Mouse (Mus musculus) kidney, embryonic 16.5 days (tissue): Measurements from ENCODE around the gene Tmem237. TPM values are rescaled to one million over a fixed set of nuclear protein-coding genes. Genes with fewer than 3 reads are reported as not detected.

Source experiments
- ATAC-seq: fragments of 200-750 bp; cut with Nextera tagmentation; 2 replicates; pipeline ENCODE4 v1.8.0; 2017; ENCODE audit warnings: moderate TSS enrichment; ENCODE audit not compliant: low FRiP score, low TSS enrichment
- H3K27ac ChIP-seq: fragments of 300-500 bp; sonication (generic); 2 replicates; pipeline ENCODE4 v1.5.1; 2014; ENCODE audit warnings: low read length
- H3K27me3 ChIP-seq: fragments of 300-500 bp; sonication (generic); 2 replicates; pipeline ENCODE4 v1.6.1; 2014; ENCODE audit warnings: low read length, control low read depth, mixed read lengths; ENCODE audit not compliant: insufficient read depth
- H3K36me3 ChIP-seq: fragments of 300-500 bp; sonication (generic); 2 replicates; pipeline ENCODE4 v1.6.1; 2014; ENCODE audit warnings: low read length, control low read depth, mixed read lengths; ENCODE audit not compliant: insufficient read depth
- H3K4me1 ChIP-seq: fragments of 300-500 bp; sonication (generic); 2 replicates; pipeline ENCODE4 v1.6.1; 2014; ENCODE audit warnings: low read length, control low read depth, mixed read lengths; ENCODE audit not compliant: insufficient read depth
- H3K4me2 ChIP-seq: fragments of 300-500 bp; sonication (generic); replicated peaks from 2 replicates; pipeline ENCODE4 v1.6.1; 2014; ENCODE audit warnings: low read depth, low read length
- H3K4me3 ChIP-seq: fragments of 300-500 bp; sonication (generic); 2 replicates; pipeline ENCODE4 v1.5.1; 2014; ENCODE audit warnings: mild to moderate bottlenecking, low read length
- H3K9ac ChIP-seq: fragments of 300-500 bp; sonication (generic); replicated peaks from 2 replicates; pipeline ENCODE4 v1.6.1; 2014; ENCODE audit warnings: low read length
- H3K9me3 ChIP-seq: fragments of 300-500 bp; sonication (generic); 2 replicates; pipeline ENCODE4 v1.6.1; 2016; ENCODE audit warnings: low read length, control low read depth
- WGBS: fragments of 180-500 bp; shearing (Covaris S2); extraction: QIAGEN DNeasy Blood & Tissue Kit; methylation state at CpG from one replicate; pipeline ENCODE4 v1.1.7; 2014; 5-methylcytosine and 5-hydroxymethylcytosine counted together
- polyA plus RNA-seq: library from polyadenylated mRNA; unstranded; fragments of >200 nt; fragmentation: Nextera tagmentation; extraction: Ambion mirVana; gene quantifications from 2 replicates; pipeline ENCODE4 v1.2.1, GENCODE M21; 2015

Tmem237 gene
- polyA plus RNA-seq, 1 experiment from 2014 or later, result 42.0 TPM

GRCm38 (mm10) chr1:59125558-59125957, 5.3 kb upstream of the Tmem237 start:
- peaks cover 1% of the 10 kb centered on the region; the same call in 1 of the 2 replicates for H3K4me1 ChIP-seq
- 78% methylated on average over 5 of the region's 5 CpGs for WGBS
- ATAC-seq, result no peak

GRCm38 (mm10) chr1:59110524-59110923, 9.7 kb downstream of the Tmem237 start:
- 82% methylated on average over 8 of the region's 8 CpGs for WGBS

More at GRCm38 (mm10) chr1:59125558-59125957, 5.3 kb upstream of the Tmem237 start:
- Histone ChIP-seq H3K4me3 (no peak overlapping the region), H3K27ac (no peak overlapping the region), H3K9ac (no peak overlapping the region), H3K4me2 (no peak overlapping the region), H3K9me3 (no peaks in the 10 kb centered on the region), H3K36me3 (no peaks in the 10 kb centered on the region), H3K27me3 (no peaks in the 10 kb centered on the region)

GRCm38 (mm10) chr1:59102071-59102470, 18.1 kb downstream of the Tmem237 start:
- Histone ChIP-seq H3K27ac (no peak overlapping the region), H3K9me3 (no peaks in the 10 kb centered on the region), H3K4me1 (no peaks in the 10 kb centered on the region), H3K27me3 (no peaks in the 10 kb centered on the region), H3K9ac (no peak overlapping the region), H3K4me3 (no peak overlapping the region), H3K4me2 (no peak overlapping the region), H3K36me3 (peaks cover 24% of the 10 kb centered on the region; the same call in 1 of the 2 replicates)
- WGBS, result 97% methylated on average over 6 of the region's 6 CpGs
- no peak for ATAC-seq

More at GRCm38 (mm10) chr1:59110524-59110923, 9.7 kb downstream of the Tmem237 start:
- no peak overlapping the region for H3K27ac ChIP-seq
- no peaks in the 10 kb centered on the region for H3K9me3 ChIP-seq
- H3K36me3 ChIP-seq, result peaks cover 31% of the 10 kb centered on the region
- H3K4me2 ChIP-seq, result no peak overlapping the region
- no peak overlapping the region for H3K9ac ChIP-seq
- H3K4me3 ChIP-seq, result no peak overlapping the region
- no peak for ATAC-seq
- no peaks in the 10 kb centered on the region for H3K27me3 ChIP-seq
- H3K4me1 ChIP-seq, result no peaks in the 10 kb centered on the region

- Histone ChIP-seq H3K4me2 (no peak overlapping the region), H3K9me3 (no peaks in the 10 kb centered on the region), H3K36me3 (peaks cover 23% of the 10 kb centered on the region; the same call in 1 of the 2 replicates), H3K27ac (no peak overlapping the region), H3K4me3 (no peak overlapping the region), H3K27me3 (no peaks in the 10 kb centered on the region), H3K9ac (no peak overlapping the region), H3K4me1 (no peaks in the 10 kb centered on the region)
- WGBS, result 91% methylated on average over 5 of the region's 5 CpGs
- ATAC-seq, result no peak
These were observed 19.2 kb downstream of the Tmem237 start for GRCm38 (mm10) chr1:59101020-59101419.

GRCm38 (mm10) chr1:59094705-59095104, 25.5 kb downstream of the Tmem237 start, which contains the start of gene C2cd6:
Gene C2cd6 (minus strand): TSS chr1:59094900.
- Histone ChIP-seq H3K4me2 (no peak within 1 kb of the TSS), H3K9me3 (no peaks in the 10 kb centered on the region), H3K4me3 (no peak within 1 kb of the TSS), H3K27ac (no peak within 1 kb of the TSS), H3K9ac (no peak within 1 kb of the TSS), H3K27me3 (no peaks in the 10 kb centered on the region), H3K4me1 (no peaks in the 10 kb centered on the region), H3K36me3 (no peaks in the 10 kb centered on the region)
- WGBS, result 88% methylated on average over 19 of the region's 19 CpGs
- no peak for ATAC-seq

- Histone ChIP-seq H3K4me1 (no peaks in the 10 kb centered on the region), H3K27ac (no peak overlapping the region), H3K36me3 (no peaks in the 10 kb centered on the region), H3K27me3 (no peaks in the 10 kb centered on the region), H3K9ac (no peak overlapping the region), H3K9me3 (no peaks in the 10 kb centered on the region), H3K4me2 (no peak overlapping the region), H3K4me3 (no peak overlapping the region)
- ATAC-seq, result no peak
- WGBS, result 36% methylated on average over 3 of the region's 3 CpGs
These were observed 49.3 kb downstream of the Tmem237 start for GRCm38 (mm10) chr1:59070867-59071266.

GRCm38 (mm10) chr1:59067976-59068375, 52.2 kb downstream of the Tmem237 start:
- Histone ChIP-seq H3K36me3 (no peaks in the 10 kb centered on the region), H3K4me3 (no peak overlapping the region), H3K4me2 (no peak overlapping the region), H3K27me3 (no peaks in the 10 kb centered on the region), H3K4me1 (no peaks in the 10 kb centered on the region), H3K27ac (no peak overlapping the region), H3K9ac (no peak overlapping the region), H3K9me3 (no peaks in the 10 kb centered on the region)
- no peak for ATAC-seq
- WGBS, result 8% methylated on average over 3 of the region's 3 CpGs

GRCm38 (mm10) chr1:59063697-59064096, 56.5 kb downstream of the Tmem237 start:
- H3K4me3 ChIP-seq, result no peak overlapping the region
- no peak overlapping the region for H3K9ac ChIP-seq
- H3K4me1 ChIP-seq, result no peaks in the 10 kb centered on the region
- H3K4me2 ChIP-seq, result no peak overlapping the region
- no peaks in the 10 kb centered on the region for H3K27me3 ChIP-seq
- H3K36me3 ChIP-seq, result no peaks in the 10 kb centered on the region
- 59% methylated on average over 3 of the region's 3 CpGs for WGBS
- H3K9me3 ChIP-seq, result no peaks in the 10 kb centered on the region
- ATAC-seq, result no peak
- no peak overlapping the region for H3K27ac ChIP-seq

- no peak overlapping the region for H3K4me2 ChIP-seq
- H3K9me3 ChIP-seq, result no peaks in the 10 kb centered on the region
- H3K9ac ChIP-seq, result no peak overlapping the region
- no peaks in the 10 kb centered on the region for H3K36me3 ChIP-seq
- H3K27ac ChIP-seq, result no peak overlapping the region
- no peaks in the 10 kb centered on the region for H3K4me1 ChIP-seq
- H3K4me3 ChIP-seq, result no peak overlapping the region
- ATAC-seq, result no peak
- H3K27me3 ChIP-seq, result no peaks in the 10 kb centered on the region
- 60% methylated on average over 2 of the region's 2 CpGs for WGBS
These were observed 63.3 kb downstream of the Tmem237 start for GRCm38 (mm10) chr1:59056955-59057354.

GRCm38 (mm10) chr1:59051306-59051705, 68.9 kb downstream of the Tmem237 start:
- H3K4me1 ChIP-seq, result no peaks in the 10 kb centered on the region
- no peak overlapping the region for H3K4me3 ChIP-seq
- 69% methylated on average over 2 of the region's 2 CpGs for WGBS
- H3K36me3 ChIP-seq, result no peaks in the 10 kb centered on the region
- no peaks in the 10 kb centered on the region for H3K27me3 ChIP-seq
- H3K9me3 ChIP-seq, result no peaks in the 10 kb centered on the region
- no peak for ATAC-seq
- H3K27ac ChIP-seq, result no peak overlapping the region
- H3K4me2 ChIP-seq, result no peak overlapping the region
- H3K9ac ChIP-seq, result no peak overlapping the region
